Mouse (Mus musculus) kidney, adult 2 months (tissue): ENCODE results near the gene Celsr3. TPM values are rescaled to one million over a fixed set of nuclear protein-coding genes. Genes with fewer than 3 reads are reported as not detected.

Experiments used
- DNase-seq: peaks from one replicate; pipeline ENCODE4 v3.0.0; 2021
- H3K27ac ChIP-seq: fragments of 200-500 bp; 2 replicates; pipeline ENCODE4 v1.5.1; 2012; ENCODE audit warnings: low read depth, low read length, control low read depth, inconsistent platforms; ENCODE audit not compliant: insufficient read depth
- H3K27me3 ChIP-seq: fragments of 200-500 bp; replicated peaks from 2 replicates; pipeline ENCODE4 v1.6.1; 2012; ENCODE audit warnings: mild to moderate bottlenecking, moderate library complexity, low read length, inconsistent platforms; ENCODE audit not compliant: control insufficient read depth, insufficient read depth
- H3K36me3 ChIP-seq: fragments of 200-500 bp; 2 replicates; pipeline ENCODE4 v1.6.1; 2012; ENCODE audit warnings: mild to moderate bottlenecking, moderate library complexity, low read length, inconsistent platforms; ENCODE audit not compliant: control insufficient read depth, insufficient read depth
- H3K4me1 ChIP-seq: fragments of 200-500 bp; 2 replicates; pipeline ENCODE4 v1.6.1; 2011; ENCODE audit warnings: low read length; ENCODE audit not compliant: control insufficient read depth, insufficient read depth
- H3K4me3 ChIP-seq: fragments of 200-500 bp; 2 replicates; pipeline ENCODE4 v1.5.1; 2011; ENCODE audit warnings: mild to moderate bottlenecking, low read depth, low read length, control low read depth; ENCODE audit not compliant: insufficient read depth
- CTCF ChIP-seq: fragments of 200-500 bp; conservative IDR thresholded peaks from 2 replicates; pipeline ENCODE4 v1.5.1; 2011; ENCODE audit warnings: low read depth, mild to moderate bottlenecking, control low read depth, low read length, moderate library complexity, mixed read lengths; ENCODE audit not compliant: insufficient read depth, insufficient read length
- POLR2A ChIP-seq: fragments of 200-500 bp; IDR thresholded peaks from one replicate; pipeline ENCODE4 v1.6.1; 2011; ENCODE audit warnings: low read depth, low read length, control low read depth
- WGBS: fragments of 180-500 bp; shearing (Covaris S2); methylation state at CpG from one replicate; pipeline ENCODE4 v1.1.7; 2018; 5-methylcytosine and 5-hydroxymethylcytosine counted together
- polyA plus RNA-seq: library from polyadenylated mRNA; depleted of rRNA; stranded (reverse); fragments of >200 nt; gene quantifications from 2 replicates; pipeline ENCODE4 v1.2.3, GENCODE M21; 2012

Celsr3 gene
- polyA plus RNA-seq, 1 experiment: 0.19 TPM

GRCm38 (mm10) chr9:108827906-108828305 is 1.8 kb downstream of the Celsr3 start:
- 65% methylated on average over 18 of the region's 18 CpGs for WGBS
- no peak overlapping the region for H3K27ac ChIP-seq
- no peak for DNase-seq
- no peak overlapping the region for H3K4me3 ChIP-seq
- peaks cover 4% of the 10 kb centered on the region; the same call in 1 of the 2 replicates for H3K27me3 ChIP-seq
- no peak for TF ChIP-seq CTCF
- no peak for TF ChIP-seq POLR2A
- peaks cover 7% of the 10 kb centered on the region for H3K4me1 ChIP-seq
- H3K36me3 ChIP-seq: no peaks in the 10 kb centered on the region

GRCm38 (mm10) chr9:108831637-108832036 is 5.5 kb downstream of the Celsr3 start:
- 4% methylated on average over 23 of the region's 23 CpGs for WGBS
- Histone ChIP-seq H3K4me1 (peaks cover 7% of the 10 kb centered on the region), H3K27me3 (no peaks in the 10 kb centered on the region), H3K27ac (no peak overlapping the region), H3K36me3 (no peaks in the 10 kb centered on the region), H3K4me3 (peak overlapping the region; percentile 30; the same call in 1 of the 2 replicates)
- DNase-seq: no peak
- TF ChIP-seq CTCF (no peak), POLR2A (no peak)

GRCm38 (mm10) chr9:108832390-108833108 is 6.4 kb downstream of the Celsr3 start:
- peaks cover 7% of the 10 kb centered on the region for H3K4me1 ChIP-seq
- no peak overlapping the region for H3K27ac ChIP-seq
- peak overlapping the region; percentile 30 for H3K4me3 ChIP-seq
- H3K27me3 ChIP-seq: no peaks in the 10 kb centered on the region
- WGBS: 3% methylated on average over 46 of the region's 46 CpGs
- DNase-seq: peak; percentile 96
- TF ChIP-seq CTCF: no peak
- TF ChIP-seq POLR2A: no peak
- no peaks in the 10 kb centered on the region for H3K36me3 ChIP-seq

DNA sequence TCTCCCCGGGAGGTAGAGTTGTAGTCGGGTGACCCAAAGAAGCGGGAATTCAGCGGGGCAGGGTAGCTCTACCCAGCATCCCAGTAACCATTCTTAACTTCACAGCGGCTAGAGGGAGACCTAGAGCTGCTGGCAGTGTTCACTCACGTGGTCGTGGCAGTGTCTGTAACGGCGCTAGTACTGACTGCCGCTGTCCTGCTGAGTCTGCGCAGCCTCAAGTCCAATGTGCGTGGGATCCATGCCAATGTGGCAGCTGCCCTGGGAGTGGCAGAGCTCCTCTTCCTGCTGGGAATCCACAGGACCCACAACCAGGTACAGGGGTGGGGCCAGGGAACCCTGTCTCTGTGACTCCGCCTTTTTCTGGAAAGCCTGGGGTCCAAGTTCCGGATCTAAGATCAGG is 16.9 kb downstream of the Celsr3 start:
- WGBS: 10% methylated on average over 14 of the region's 14 CpGs

DNA sequence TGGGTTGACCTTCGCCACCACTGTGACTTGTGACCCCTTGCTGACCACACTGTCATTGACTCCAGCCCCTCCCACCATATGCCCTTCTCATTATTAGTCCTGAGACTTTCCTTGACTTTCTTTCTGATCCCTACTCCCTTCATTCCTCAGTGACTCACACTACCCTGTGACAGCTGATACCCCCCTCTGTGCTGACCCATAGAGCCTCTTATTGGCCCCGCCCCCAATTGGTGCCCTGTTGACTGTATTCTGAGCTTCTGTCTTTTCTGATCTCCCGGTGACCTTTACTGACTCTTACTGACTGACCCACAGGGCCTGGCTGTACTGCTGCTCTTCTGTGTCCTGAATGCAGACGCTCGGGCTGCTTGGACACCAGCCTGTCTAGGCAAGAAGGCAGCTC is 19.3 kb downstream of the Celsr3 start:
- no peaks in the 10 kb centered on the region for H3K36me3 ChIP-seq
- no peaks in the 10 kb centered on the region for H3K27me3 ChIP-seq
- DNase-seq: no peak
- 80% methylated on average over 5 of the region's 5 CpGs for WGBS
- no peak for TF ChIP-seq CTCF
- H3K4me1 ChIP-seq: no peaks in the 10 kb centered on the region
- H3K27ac ChIP-seq: no peak overlapping the region
- H3K4me3 ChIP-seq: no peak overlapping the region

More for the DNA sequence above, 16.9 kb downstream of the Celsr3 start:
- Histone ChIP-seq H3K27me3 (no peaks in the 10 kb centered on the region), H3K36me3 (no peaks in the 10 kb centered on the region), H3K4me3 (no peak overlapping the region), H3K4me1 (no peaks in the 10 kb centered on the region), H3K27ac (no peak overlapping the region)
- TF ChIP-seq POLR2A: no peak
- TF ChIP-seq CTCF: peak; percentile 61
- peak; percentile 92 for DNase-seq

GRCm38 (mm10) chr9:108847374-108847773 is 21.3 kb downstream of the Celsr3 start:
- no peak for TF ChIP-seq POLR2A
- no peak for TF ChIP-seq CTCF
- no peaks in the 10 kb centered on the region for H3K27me3 ChIP-seq
- no peaks in the 10 kb centered on the region for H3K36me3 ChIP-seq
- WGBS: 47% methylated on average over 4 of the region's 4 CpGs
- no peak overlapping the region for H3K27ac ChIP-seq
- no peaks in the 10 kb centered on the region for H3K4me1 ChIP-seq
- no peak overlapping the region for H3K4me3 ChIP-seq
- DNase-seq: peak; percentile 49

GRCm38 (mm10) chr9:108848419-108848818 is 22.3 kb downstream of the Celsr3 start:
- TF ChIP-seq POLR2A (no peak), CTCF (no peak)
- WGBS: 64% methylated on average over 17 of the region's 17 CpGs
- Histone ChIP-seq H3K27ac (no peak overlapping the region), H3K36me3 (no peaks in the 10 kb centered on the region), H3K4me3 (no peak overlapping the region), H3K27me3 (no peaks in the 10 kb centered on the region), H3K4me1 (peaks cover under 1% of the 10 kb centered on the region)
- DNase-seq: no peak
